Mouse (Mus musculus): ENCODE measurements at regions not wholly inside any gene's neighbourhood (a gene's known extent, or its start where the extent isn't known, plus 50 kb on each side); places are given as distances from the start of the nearest gene placed in this dataset.

DNA sequence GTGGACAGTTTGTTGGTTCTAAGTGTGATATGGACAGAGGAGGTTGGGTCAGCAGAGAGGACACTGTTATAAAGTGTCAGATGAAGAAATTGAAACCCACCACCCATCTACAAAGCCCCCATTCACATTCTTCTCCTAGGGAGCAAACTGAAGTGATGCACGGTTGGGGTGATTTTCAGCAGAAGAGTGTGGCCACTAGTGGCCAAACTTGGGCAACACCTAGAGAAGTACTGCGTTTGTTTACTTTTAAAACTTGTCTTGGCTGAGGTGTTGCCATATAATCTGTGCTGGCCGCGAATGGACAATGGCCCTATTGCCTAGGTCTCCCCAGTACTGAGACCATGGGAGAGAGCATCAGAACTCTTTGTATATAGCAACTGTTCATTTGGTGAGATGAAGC lies 150.8 kb upstream of the Cox10 start:
- no peak for DNase-seq

DNA sequence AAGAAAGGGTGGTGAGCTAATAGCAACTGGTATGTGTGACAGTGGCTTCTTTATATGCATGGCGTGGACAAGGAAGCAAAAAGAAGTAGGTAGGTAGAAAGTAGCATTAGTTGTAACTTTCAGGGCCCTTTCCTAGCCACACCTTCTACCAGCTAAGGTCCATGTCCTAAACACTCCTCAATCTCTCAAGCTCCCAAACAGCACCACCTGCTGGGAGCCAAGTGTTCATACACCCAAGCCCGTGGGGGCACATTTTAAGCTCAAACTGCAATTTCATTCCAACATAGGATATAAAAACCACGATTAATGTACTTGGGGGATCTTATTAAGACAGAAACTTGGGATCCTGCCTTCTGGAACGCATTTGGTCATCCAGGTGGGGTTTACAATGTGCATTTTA lies 141.6 kb upstream of the Cox10 start:
- no peak for DNase-seq

DNA sequence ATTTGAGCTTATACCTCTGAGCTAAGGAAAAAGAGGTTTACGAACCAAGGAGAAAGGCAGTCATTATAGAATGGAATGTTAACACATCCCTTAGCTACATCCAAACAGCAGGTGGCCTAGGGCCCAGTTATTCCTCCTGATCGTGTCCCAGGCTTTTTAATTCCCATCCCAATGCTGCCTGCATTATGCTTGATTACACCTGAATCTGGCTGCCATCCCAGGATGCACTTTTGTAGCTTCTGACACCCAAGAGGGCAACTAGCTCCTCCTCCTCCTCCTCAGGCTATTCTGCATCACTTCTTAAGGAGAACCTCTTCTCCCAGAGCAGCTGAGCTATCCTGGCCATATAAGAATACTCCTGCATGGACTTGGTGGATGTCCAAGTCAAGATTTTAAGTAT lies 137.9 kb upstream of the Cox10 start:
- DNase-seq: no peak

DNA sequence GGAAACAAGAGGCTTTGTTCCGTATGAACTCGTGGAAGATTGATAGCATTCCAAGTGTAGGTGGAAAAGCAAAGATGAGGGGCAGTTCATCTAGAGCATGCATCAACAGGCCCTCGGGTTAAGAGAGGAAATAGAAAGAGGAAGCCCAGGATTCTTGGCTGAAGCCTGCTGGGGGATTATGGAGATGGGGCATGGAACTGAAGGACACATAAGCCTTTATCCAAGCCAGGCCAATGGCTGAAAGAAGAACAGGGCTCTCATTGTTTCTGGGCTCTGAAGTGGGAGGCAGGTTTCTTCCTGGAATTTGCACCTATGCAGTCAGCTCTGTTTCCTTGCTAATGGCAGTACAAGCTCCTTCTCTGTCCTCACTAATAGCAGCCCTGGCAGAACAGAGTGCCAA lies 131.6 kb upstream of the Cox10 start:
- DNase-seq: no peak

DNA sequence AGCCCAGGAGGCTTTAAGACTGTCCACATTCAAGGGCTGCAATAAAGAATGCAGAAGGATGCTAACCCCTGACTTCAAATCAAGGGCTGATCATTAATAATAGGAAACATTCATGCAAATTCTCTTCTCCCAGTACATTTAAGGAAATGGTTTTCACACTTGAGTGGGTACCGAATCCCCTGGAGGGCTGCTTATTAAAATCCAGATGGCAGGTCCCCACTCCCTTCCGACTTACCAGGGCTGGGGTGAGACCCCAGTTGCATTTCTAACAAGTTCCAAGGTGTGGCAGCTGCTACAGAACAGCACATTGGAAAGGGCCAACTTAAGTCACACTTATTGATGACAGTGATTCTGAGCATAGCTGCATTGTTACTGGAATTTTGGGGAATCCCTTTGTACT lies 129.0 kb upstream of the Cox10 start:
- DNase-seq: no peak

DNA sequence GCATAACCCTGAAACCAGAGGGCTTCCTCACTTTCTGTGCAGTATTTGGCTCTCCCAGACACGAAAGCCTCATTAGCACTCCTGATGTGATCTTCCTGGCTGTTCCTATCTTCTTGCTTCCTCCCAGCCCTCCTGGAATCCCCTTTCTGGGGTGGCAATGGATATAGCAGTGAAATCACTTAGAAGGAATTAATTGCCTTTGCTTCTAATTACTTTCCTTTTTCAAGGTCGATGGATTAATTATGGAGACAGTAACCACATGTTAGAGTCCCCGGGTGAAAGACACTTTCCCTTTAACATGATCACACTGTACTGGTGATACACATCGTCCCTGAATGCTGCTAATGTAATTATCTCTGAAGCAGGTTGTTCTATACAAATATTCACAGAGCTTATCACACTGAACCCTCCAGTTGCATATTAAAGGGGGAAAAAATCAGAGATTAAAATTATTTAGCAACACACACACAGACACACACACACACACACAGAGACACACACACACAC lies 128.1 kb upstream of the Cox10 start:
- DNase-seq: no peak

DNA sequence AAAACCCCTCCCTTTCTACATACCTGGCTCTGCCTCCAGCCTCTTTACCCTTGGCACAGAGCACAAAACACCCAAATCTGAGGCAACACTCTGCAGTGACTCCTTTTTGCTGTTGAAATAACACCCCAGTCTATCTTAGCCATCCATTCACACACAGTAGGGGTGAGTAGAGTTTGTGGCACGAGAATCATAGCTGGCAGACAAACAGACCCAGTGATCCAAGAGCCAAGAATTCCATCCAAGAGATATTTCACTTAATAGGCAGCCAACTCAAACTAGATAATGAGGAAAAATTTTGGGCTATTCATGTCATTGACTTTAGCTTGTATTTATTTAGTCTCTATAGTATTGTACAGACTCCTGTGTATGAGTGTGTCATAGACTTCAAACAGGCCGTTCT lies 126.9 kb upstream of the Cox10 start:
- peak; percentile 20 to 28 for DNase-seq

DNA sequence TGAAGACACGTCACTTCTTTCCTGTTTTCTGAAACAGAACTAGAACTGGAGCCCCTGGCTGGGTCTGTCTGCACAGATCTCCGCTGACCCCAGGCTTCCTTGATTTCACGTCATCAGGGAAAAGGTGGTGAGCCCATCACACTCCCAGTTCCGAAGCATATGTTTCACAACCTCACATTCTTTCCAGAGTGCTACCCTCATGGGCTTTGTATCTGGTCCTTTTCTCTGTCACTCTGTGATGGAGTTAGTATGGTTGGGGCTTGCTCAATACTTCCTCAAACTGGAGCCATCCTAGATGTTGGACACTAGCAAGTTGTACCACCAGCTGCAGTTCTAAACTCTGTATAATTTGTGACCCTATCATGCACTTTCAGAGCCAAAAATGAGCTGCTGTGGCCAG lies 125.8 kb upstream of the Cox10 start:
- DNase-seq: peak; percentile 19 to 47

DNA sequence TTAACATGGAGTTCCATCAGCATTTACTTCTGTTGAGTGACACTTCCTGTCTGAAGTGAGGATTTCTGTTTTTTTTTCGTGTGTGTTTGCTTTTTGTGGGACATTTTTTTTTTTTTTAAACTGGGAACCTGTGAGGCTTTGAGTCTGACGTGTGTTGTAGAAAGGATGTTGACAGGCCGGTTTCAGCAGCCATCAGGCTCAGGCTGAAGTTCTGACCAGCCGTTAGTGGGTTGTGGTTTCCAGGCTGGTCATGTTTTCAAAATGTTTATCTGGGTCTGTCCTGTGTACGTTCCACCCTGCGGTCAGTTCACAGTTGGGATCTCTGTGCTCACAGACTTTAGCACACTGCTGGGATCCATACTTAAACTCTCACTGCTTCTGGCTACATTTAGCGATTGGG lies 125.0 kb upstream of the Cox10 start:
- no peak for DNase-seq

DNA sequence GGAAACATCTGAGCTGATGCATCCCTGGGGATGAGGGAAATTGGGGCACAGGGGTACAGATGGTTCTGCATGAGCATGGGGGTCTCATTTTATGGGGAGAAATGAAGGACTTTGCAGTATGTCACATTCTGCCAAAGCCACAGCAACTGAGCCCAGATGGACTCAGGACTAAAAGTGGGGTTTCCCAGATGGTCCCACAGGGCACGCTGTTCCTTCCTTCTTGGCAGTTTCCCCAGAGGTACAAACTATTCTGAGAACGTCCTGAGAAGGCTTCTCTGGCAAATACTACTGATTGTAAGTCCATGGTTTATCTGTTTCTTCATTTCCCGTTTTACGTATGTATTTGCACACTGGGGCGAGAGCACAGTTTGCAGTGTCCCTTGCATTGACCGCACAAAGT lies 121.6 kb upstream of the Cox10 start:
- DNase-seq: peak in 1 of 2 experiments; percentile 16

DNA sequence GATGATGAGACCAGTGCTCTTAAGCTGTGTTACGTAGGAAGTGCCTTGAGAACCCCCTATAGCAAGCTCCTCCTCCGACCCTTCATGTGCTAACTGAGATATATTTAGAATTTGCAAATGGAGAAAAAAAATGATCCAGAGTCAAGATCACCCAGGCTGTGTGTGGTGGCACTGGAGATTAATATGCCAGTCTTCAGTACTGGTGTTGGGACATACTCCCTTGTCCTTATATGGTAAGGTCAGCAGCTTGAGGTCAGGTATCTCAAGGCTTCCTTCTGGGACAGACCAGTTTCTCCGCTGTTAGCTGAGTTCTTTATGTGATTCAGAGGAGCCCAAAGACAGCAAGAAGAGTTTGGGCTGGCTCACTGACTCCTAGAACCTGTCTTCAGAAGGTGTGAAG lies 116.0 kb upstream of the Cox10 start:
- DNase-seq: no peak

DNA sequence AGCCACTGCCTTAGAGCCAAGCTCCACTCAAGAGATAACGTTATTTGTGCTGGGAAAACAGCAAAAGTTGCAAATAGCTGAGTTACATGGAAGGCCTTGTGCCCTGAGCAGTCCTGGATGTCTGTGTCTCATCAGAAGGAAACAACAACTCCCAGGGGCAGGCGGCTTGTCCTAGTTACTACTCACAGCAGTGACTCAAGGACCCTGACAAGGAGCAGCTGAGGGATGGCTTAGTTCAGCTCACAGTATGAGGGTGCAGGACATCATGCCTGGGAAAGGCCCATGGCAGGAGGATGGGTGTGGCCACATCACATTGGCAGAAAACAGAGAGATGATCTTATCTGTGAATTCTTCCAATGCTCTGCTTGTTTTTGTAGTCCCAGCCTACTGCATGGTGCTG lies 109.4 kb upstream of the Cox10 start:
- DNase-seq: peak in 1 of 2 experiments; percentile 17

DNA sequence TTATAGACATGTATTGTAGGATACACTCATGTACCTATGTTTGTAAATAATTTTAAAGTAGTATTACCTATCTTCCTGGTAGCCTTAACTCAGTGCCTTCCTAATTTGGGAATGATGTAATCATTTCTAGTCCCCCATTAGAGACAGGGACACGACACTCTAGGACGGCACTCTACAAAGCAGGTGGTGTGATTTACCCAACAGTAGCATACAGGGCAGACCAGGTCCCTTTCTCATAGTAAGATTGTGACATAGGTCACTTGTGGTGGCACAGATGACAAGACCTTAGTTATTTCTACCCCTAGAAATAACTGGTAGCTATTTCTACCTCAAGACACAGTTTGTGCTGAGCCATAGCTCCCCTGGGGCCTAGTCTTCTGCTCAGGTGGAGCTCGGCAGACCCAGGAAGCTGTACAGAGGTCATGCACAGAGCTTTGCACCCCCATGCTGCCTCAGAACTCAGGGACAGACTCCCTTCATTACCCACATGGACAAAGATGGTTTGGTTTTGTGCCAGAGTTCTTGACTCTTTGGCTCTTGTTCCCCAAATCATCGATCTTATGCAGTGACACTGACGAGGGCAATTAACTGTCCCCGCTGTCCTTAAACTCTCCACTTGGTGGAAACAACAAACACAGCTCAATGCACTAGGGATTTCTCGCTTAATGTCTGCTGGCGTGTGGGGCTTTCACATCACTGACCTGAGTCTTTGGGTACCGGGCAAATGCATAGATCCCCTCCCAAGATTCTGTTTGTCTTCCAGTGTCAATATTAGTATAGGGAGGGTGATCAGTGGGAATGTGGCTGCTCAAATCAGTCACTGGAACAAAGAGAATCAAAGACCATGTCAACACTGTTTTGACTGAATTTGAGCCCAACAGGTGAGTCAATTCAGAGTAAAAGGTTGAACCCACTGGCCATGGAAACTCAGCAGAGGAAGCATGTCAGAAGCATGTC lies 108.5 kb upstream of the Cox10 start:
- no peak for DNase-seq

DNA sequence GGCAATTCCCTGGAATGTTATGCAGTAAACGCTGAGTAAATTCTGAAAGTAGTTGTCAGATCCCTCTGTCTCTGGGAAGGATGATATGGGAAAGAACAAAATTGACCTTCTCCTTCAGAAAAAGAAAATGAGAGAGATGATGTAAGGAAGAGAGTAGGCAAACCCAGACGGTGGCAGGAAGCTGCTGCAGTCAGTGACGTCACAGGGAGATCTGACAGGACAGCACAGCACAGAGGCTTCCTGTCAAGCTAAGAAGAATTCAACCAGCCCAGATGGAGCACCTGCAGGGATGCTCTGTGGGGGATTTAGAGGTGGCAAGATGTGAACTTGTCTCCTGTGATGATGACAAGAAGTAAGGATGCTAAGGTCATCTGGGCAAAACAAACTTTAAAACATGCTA lies 107.7 kb upstream of the Cox10 start:
- DNase-seq: no peak

DNA sequence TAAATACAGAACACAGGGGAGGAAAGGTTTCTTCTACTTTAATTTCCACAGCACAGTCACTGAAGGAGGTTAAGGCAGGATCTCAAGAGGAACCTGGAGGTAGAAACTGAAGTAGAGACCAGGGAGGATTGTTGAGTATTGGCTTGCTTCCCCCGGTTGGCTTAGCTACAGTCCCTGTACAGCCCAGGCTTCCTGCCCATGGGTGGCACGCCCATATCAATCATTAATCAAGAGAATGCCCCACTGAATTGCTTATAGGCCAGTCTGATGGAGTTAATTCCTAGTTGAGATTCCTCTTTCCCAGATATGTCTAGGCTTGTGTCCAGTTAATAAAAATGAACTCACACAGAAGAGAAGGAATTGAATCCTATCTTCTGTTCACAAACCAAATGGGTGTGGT lies 107.3 kb upstream of the Cox10 start:
- DNase-seq: no peak

DNA sequence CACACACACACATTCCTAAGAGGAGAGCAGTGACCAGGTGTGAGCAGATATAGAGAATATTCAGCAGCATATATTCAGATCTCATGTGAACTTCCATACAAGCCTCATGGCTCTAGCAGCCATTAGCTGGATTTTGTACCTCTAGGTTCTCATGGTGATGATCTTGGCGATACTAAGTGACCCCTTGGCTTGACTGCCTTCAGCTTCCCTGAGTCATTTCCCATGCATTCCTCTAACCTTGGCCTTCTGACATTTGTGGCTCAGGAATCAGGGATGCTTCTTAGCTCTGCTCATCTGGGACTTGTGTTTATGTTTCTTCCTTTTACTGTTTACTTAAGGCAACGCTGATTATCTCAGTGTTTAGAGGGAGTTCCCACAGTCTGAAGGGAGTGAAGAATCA lies 100.8 kb upstream of the Cox10 start:
- DNase-seq: no peak

DNA sequence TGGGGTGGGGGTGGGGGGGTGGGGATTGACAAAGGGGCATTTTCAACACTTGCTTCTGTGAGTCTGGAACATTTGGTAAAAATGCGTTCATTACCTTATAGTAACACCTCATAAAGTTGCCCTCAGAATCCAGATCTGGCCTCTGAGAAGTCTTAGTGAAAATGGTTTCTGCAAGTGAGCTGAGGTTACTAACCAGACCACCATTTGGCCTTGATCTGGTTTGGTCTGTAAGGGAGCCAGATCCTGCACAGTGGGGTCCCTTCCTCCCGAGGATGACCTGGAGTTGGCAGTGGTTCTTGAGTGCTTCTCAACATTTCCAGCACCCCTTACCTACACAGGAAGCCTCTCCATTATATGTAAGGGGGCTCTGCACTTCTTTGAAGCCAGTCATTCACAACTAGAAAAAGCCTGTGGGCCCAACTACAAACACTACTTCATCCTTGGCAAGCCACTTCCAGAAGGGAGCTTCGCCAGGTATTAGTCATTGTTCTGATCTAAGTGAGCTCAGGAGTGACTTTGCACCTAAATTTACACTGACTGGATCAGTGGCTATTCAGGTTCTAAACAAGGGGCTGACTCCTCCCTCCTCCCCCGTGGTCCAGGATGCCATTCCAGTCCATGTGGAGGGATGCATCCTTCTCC lies 94.3 kb upstream of the Cox10 start:
- DNase-seq: no peak

DNA sequence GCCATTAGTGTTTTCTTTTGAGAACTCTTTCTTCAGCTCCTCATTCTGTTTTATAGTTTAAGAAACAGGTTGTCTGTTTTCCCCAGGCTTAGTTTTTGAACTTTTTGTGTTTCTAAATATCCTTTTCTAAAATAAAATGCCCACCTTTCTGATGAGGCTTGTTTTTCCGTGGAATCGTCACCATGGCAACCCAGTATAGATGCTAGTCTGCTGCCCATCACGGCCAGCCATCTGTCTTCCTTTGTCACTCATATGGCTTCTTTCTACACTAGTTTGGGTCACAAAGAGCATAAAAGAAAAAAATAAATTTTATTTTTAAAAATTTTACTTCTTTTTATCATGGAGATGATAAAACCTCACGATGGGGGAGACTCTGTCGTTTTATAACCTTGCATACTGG lies 93.7 kb upstream of the Cox10 start:
- DNase-seq: no peak

DNA sequence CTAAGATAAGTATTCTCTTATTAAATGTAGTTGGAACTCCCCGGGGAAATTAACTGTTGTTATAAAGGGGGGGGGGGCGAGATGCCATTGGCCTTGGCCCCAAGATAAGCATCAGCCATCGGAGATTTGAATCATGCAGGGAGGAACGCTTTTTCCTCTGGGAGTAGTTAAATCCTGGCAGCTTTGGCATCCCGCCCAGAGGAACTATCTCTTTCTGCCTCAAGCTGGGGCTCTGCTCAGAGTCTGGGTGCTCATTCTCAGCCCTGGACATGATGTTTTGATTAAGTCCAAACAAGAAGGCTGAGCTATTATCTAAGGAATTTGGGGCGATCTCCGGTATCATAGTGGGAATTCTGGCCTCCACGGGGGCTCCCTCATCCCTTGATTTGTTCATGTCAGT lies 89.4 kb upstream of the Cox10 start:
- DNase-seq: peak in 1 of 2 experiments; percentile 5

DNA sequence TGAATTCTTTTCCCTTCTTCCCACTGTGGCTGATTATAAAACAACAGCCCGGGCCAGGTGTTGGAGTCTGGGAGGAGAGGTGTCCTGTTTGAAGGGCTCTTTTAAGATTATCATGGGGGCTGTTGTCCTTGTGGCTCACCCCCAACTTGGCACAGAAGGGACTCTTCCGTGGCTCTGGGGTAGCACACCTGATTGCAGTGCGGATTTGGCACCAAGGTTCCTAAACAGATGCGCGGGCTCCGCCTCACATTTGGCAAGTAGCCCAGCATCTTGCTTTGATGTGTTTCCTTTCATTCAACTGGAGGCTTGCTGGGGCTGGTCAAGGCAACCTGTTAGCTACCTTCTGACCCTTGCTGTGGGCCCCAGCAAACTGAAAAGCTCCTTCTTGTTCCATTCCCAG lies 85.5 kb upstream of the Cox10 start:
- DNase-seq: no peak

DNA sequence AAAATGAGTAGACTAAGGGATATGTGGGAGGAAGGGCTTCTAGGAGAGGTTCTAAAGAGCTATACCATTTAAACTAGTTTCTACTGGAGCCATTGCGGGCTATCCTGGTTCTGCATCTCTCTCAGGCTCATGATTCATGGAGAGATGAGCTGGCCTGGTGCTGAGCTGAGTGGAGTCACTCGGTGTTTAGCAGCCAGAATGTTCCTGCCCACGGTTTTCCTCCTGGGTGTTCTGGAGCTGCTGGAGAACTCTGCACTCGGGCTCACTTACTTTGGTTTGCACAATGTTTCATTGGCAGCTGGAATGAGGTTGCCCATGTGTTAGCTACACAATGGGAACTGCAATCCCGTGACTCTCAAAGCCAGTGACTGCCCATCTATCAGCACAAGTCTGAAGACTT lies 79.0 kb upstream of the Cox10 start:
- no peak for DNase-seq

DNA sequence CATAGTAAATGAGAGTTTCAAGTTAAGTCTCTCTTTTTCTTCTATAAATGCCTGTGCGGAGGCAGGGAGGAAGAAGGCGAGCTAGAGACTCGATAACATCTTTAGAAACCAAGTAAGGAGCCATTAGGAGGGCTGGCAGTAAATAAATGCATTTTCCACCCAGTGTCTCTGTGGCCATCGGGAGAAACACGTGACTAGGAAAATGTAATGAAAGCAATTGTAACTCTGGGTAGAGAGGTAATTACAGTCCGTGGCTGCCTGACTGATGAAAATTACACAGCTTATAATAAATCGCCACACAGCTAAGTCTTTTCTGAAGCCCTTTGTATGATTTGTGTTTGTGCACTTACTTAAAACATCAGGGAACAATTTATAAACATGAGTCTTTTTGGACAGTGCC lies 77.4 kb upstream of the Cox10 start:
- DNase-seq: no peak

DNA sequence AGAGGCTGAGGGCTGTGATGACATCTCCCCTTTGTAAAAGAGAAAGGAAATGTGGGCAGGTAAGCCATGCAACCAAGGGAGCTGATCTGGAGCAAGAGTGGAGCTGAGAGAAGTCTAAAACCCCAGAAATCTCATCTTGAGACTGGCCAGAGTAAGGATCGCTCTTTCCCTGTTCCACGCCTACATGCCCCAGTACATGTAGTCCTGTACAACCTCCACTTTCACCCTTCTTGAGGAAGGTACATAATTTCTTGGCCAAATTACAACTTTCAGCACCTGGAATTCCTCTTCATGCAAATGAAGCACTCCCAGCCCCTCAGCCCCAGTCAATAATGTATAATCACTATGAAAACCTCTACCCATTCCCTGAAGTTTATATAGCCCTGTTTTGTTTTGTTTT lies 60.2 kb upstream of the Cox10 start:
- no peak for DNase-seq

DNA sequence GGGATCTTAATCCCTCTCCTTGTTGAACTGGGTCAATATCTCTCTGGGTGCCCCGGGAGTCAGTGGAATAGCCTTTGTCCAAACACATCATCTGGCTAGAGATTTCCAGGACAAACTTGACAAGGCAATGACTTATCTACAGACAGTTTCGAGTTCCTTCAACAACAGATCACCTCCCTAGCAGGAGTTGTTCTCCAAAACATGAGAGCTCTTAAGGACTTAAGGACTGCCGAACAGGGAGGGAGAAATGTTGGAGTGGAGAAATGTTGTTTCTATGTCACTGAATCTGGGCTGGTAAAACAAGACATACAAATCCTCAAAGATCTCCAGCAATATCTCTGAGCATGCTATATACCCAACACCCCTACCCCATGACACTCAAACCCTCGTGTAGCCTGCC lies 59.7 kb upstream of the Cox10 start:
- no peak for DNase-seq
